Mouse (Mus musculus) bone marrow, adult 2 months (tissue): ENCODE results near the gene Dtl. TPM values are rescaled to one million over a fixed set of nuclear protein-coding genes. Genes with fewer than 3 reads are reported as not detected.

Source experiments
- H3K27ac ChIP-seq: fragments of 200-500 bp; 2 replicates; pipeline ENCODE4 v1.5.1; 2012; ENCODE audit warnings: low read depth, mild to moderate bottlenecking, control low read depth, inconsistent platforms, low read length; ENCODE audit not compliant: control insufficient read depth, poor library complexity, insufficient read depth
- H3K4me1 ChIP-seq: fragments of 200-500 bp; 2 replicates; pipeline ENCODE4 v1.6.1; 2011; ENCODE audit warnings: low read length; ENCODE audit not compliant: control insufficient read depth, insufficient read depth
- H3K4me3 ChIP-seq: fragments of 200-500 bp; replicated peaks from 2 replicates; pipeline ENCODE3; 2011; ENCODE audit warnings: mild to moderate bottlenecking, low read depth, low read length, control low read depth; ENCODE audit not compliant: control insufficient read depth
- CTCF ChIP-seq: fragments of 200-500 bp; IDR thresholded peaks from 2 replicates; pipeline ENCODE4 v1.5.1; 2011; ENCODE audit warnings: low read length, control low read depth; ENCODE audit not compliant: control insufficient read depth, insufficient read depth
- POLR2A ChIP-seq: fragments of 200-500 bp; IDR thresholded peaks from 2 replicates; pipeline ENCODE4 v1.6.1; 2011; ENCODE audit warnings: low read depth, mild to moderate bottlenecking, control low read depth, low read length, borderline replicate concordance; ENCODE audit not compliant: control insufficient read depth
- WGBS: fragments of 180-500 bp; shearing (Covaris S2); methylation state at CpG from one replicate; pipeline ENCODE4 v1.1.7; 2018; 5-methylcytosine and 5-hydroxymethylcytosine counted together
- polyA plus RNA-seq: library from polyadenylated mRNA; stranded (reverse); fragments of >200 nt; gene quantifications from 2 replicates; pipeline ENCODE4 v1.2.4, GENCODE M21; 2011; ENCODE audit warnings: low replicate concordance; ENCODE audit not compliant: missing spikeins, insufficient read depth, insufficient read length

Dtl gene
- polyA plus RNA-seq, 1 experiment: 23.5 TPM

DNA sequence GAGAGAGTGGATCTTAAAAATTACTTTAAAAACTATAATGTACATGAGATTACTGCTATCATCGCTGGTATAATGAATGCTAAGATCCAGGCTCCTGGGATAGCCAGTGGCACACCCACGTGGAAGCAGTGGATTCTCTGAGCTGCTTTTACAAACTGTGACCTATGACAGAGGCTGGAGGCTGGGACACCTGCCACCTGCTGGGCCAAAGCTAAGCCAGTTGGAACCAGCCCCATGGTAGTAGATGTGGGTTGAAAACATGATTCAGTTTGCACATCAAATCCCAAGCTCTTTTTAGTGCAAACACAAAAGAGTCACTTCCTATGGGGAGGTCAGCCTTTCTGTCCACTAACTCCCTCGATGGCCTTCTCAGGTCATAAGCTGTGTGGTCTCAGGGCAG, 65.5 kb downstream of the Dtl start:
- H3K4me1 ChIP-seq: no peaks in the 10 kb centered on the region; the same call in 1 of the 2 replicates
- TF ChIP-seq CTCF (peak; percentile 3; the same call in 1 of the 2 replicates), POLR2A (no peak)
- no peak overlapping the region for H3K27ac ChIP-seq
- no peak overlapping the region for H3K4me3 ChIP-seq
- 84% methylated on average over 3 of the region's 3 CpGs for WGBS

- Histone ChIP-seq H3K4me3 (no peak overlapping the region), H3K4me1 (no peaks in the 10 kb centered on the region; the same call in 1 of the 2 replicates), H3K27ac (no peak overlapping the region)
- WGBS: 80% methylated on average over 6 of the region's 6 CpGs
- TF ChIP-seq POLR2A (no peak), CTCF (no peak)
Observed at GRCm38 (mm10) chr1:191509131-191509530, 66.2 kb downstream of the Dtl start.

DNA sequence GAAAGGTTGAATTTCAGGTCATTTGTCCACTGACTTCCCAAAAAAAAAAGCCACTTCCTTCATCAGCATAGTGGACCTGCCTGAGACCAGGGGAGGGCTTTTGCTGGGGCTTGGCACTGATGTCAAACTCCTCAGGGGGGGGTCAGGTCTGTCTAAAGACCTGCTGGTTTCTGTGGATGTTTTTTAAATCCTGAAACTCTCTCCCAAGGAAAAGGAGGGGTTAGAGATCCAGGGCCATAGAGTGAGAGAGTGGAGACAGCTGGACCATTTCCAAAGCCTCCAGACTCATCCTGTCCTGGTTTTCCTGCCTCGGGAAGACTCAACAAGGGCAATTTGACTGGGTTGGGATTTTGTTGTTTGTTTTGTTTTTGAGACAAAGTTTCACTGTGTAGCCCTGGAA, 68.6 kb downstream of the Dtl start:
- no peak for TF ChIP-seq POLR2A
- no peak for TF ChIP-seq CTCF
- 50% methylated on average over 1 of the region's 1 CpGs for WGBS
- H3K27ac ChIP-seq: no peak overlapping the region
- H3K4me3 ChIP-seq: no peak overlapping the region
- no peaks in the 10 kb centered on the region; the same call in 1 of the 2 replicates for H3K4me1 ChIP-seq

- whole genome bisulfite sequencing: 68% methylated on average over 6 of the region's 6 CpGs
- Histone ChIP-seq H3K4me3 (no peak overlapping the region), H3K4me1 (no peaks in the 10 kb centered on the region; the same call in 1 of the 2 replicates), H3K27ac (no peak overlapping the region)
- no peak for TF ChIP-seq CTCF
- TF ChIP-seq POLR2A: no peak
Observed at GRCm38 (mm10) chr1:191499666-191500065, 75.7 kb downstream of the Dtl start.

- H3K4me3 ChIP-seq: no peak overlapping the region
- H3K4me1 ChIP-seq: no peaks in the 10 kb centered on the region; the same call in 1 of the 2 replicates
- no peak for TF ChIP-seq CTCF
- TF ChIP-seq POLR2A: no peak
- no peak overlapping the region for H3K27ac ChIP-seq
- 61% methylated on average over 14 of the region's 14 CpGs for WGBS
Observed at GRCm38 (mm10) chr1:191498271-191498955, 76.9 kb downstream of the Dtl start.

DNA sequence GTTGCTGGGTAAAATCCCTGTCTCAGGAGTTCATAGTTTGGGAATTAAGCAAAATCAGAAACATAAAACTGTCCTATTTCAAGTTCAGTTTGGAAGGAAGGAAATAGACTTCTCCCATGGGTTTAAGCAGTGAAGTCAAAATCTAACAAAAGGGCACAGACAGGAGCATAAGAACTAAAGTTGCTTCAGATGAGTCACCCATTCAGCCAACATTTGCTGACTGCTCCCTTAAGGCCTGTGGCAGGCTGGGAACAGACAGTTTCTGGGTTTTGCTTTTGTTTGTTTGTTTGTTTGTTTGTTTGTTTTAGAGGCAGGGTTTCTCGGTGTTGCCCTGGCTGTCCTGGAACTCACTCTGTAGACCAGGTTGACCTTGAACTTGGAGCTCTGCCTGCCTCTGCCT, 78.7 kb downstream of the Dtl start:
- Histone ChIP-seq H3K4me1 (no peaks in the 10 kb centered on the region; the same call in 1 of the 2 replicates), H3K4me3 (no peak overlapping the region), H3K27ac (no peak overlapping the region)
- 79% methylated on average over 1 of the region's 1 CpGs for WGBS
- no peak for TF ChIP-seq CTCF
- no peak for TF ChIP-seq POLR2A

DNA sequence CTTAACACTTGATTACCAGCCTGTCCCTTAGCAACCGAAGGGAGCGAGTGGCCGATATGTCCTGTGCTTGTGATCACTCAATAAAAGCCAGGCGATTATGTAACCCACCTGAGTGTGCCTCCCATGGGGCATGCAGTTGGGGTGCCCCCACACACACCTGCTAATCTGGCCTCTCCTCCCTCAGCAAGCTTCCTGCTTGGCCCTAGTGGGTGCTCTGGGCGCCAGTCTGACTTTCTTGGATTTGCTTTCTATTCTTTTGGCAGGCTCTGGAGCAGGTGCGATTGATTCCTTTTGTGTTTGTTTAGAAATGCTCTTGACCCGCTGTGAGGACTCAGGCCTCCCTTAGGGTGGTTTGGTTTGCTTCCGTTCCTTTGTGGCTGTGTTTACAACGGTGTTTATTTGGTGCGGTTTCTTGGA, 80.3 kb downstream of the Dtl start:
- no peaks in the 10 kb centered on the region; the same call in 1 of the 2 replicates for H3K4me1 ChIP-seq
- no peak overlapping the region for H3K4me3 ChIP-seq
- WGBS: 78% methylated on average over 10 of the region's 10 CpGs
- no peak for TF ChIP-seq CTCF
- no peak for TF ChIP-seq POLR2A
- no peak overlapping the region for H3K27ac ChIP-seq

DNA sequence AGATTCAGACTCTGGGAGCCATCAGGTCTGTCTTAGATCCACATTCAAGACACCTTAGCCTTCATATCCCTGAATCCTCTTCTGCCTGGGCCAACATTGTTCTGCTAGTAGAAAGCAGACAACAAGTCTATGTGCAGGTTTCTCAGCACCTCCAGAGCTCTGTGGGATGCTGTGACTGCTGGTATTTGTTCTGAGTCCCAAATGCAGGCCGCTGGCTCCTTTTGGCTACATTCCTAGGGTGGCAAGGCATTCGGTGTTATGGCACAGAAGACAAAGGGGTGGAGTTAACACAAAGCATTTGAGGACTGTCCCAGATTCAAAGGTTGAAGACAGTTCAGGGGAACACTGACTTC, 81.1 kb downstream of the Dtl start:
- WGBS: 60% methylated on average over 2 of the region's 2 CpGs
- Histone ChIP-seq H3K4me1 (no peaks in the 10 kb centered on the region; the same call in 1 of the 2 replicates), H3K4me3 (no peak overlapping the region), H3K27ac (no peak overlapping the region)
- TF ChIP-seq CTCF (no peak), POLR2A (no peak)

DNA sequence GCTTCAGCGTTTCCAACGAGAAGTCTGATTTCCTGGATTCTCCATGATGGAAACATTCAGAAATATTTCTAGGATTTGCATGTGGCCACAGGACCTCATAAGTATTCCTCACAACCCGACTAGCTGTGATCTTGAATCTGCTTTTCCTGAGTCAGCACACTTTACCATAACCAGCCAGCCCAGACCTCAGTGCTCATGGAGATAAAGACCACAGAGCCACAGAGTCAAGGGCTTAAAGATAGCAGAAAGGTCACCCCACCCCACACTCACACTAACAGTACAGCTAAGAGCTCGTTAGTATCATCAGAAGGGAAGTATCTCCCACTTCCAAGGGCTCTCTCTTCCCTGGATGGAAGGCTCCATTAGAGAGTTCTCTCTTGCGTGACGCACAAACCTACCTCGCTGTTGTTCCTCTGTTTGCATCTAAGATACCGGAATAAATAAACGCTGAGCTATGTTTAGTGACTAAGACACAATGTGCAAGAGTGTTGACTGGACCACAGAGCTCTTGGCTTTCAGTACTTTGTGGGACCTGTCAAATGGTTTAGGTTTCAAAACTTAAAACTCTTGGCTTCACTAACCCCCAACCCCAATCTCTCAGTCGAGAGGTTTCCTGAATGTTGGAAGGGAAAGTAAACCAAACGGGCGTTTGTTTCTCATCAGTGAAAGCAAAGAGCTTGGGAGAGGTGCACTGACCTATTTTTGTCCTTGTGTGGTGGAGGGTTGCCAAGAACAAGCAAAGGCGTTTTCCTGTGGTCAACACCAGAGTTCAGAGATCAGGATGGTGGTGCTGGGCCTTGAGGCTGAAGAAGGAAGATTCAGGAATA, 81.7 kb downstream of the Dtl start:
- H3K27ac ChIP-seq: no peak overlapping the region
- WGBS: 46% methylated on average over 13 of the region's 13 CpGs
- H3K4me1 ChIP-seq: no peaks in the 10 kb centered on the region; the same call in 1 of the 2 replicates
- H3K4me3 ChIP-seq: no peak overlapping the region
- TF ChIP-seq CTCF (no peak), POLR2A (no peak)
